8 mouse cellular contexts compared by ENCODE assay signal in genomic region chrX:8096787-8097242, GRCm38 (mm10). TPM values are rescaled to one million over a fixed set of nuclear protein-coding genes. Genes with fewer than 3 reads are reported as not detected.
DNase-seq lines count a peak whose midpoint lies in the region; ATAC-seq and TF ChIP-seq lines count a peak whose summit lies in the region.

No protein-coding gene starts in this region.

- peak; percentile 97 for ATAC-seq in frontal cortex, adult (ENCODE audit: low TSS enrichment)
- ATAC-seq in lung, postnatal 0 days: peak; percentile 98

- no peaks in the 10 kb centered on the region; the same call in 1 of the 2 replicates for H3K9me3 ChIP-seq in hindbrain, embryonic 10.5 days
- no peaks in the 10 kb centered on the region for H3K9me3 ChIP-seq in lung, postnatal 0 days (ENCODE audit: low read length)

- H3K9ac ChIP-seq in lung, postnatal 0 days (replicated peaks; ENCODE audit: low read depth): no peak overlapping the region

- H3K4me1 ChIP-seq in hindbrain, embryonic 10.5 days (replicated peaks): peaks cover 8% of the 10 kb centered on the region
- no peaks in the 10 kb centered on the region for H3K4me1 ChIP-seq in lung, postnatal 0 days (ENCODE audit: insufficient read depth, low read depth, low read length)

- no peaks in the 10 kb centered on the region for H3K36me3 ChIP-seq in hindbrain, embryonic 10.5 days
- no peaks in the 10 kb centered on the region for H3K36me3 ChIP-seq in lung, postnatal 0 days (ENCODE audit: insufficient read depth, low read length)

- 0 out of 2 replicates have a peak, but pooled peaks have one; percentile 11 for TF ChIP-seq EP300 in lung, postnatal 0 days (IDR thresholded peaks at IDR 0.05)

- TF ChIP-seq CTCF in lung, postnatal 0 days (IDR thresholded peaks at IDR 0.05): no peak

- 20% methylated on average over 19 of the region's 19 CpGs for WGBS in hindbrain, embryonic 10.5 days
- WGBS in lung, postnatal 0 days: 12% methylated on average over 15 of the region's 19 CpGs

- H3K27ac ChIP-seq in hindbrain, embryonic 10.5 days: peak overlapping the region; percentile 83
- 0 out of 2 replicates have a peak overlapping the region, but pooled peaks have one; percentile 39 for H3K27ac ChIP-seq in lung, postnatal 0 days (ENCODE audit: low read length)

- H3K4me2 ChIP-seq in lung, postnatal 0 days (replicated peaks; ENCODE audit: low read depth, low read length): no peak overlapping the region; the same call in 1 of the 2 replicates

- DNase-seq in MN1 (ENCODE audit: low spot score): peak; percentile 98
- DNase-seq in cerebellum, adult 9-10 months: peak; percentile 97
- peak; percentile 93 for DNase-seq in hindbrain, embryonic 10.5 days (ENCODE audit: low spot score)
- peak; percentile 98 for DNase-seq in layer of hippocampus, adult 9-11 months
- peak; percentile 98 for DNase-seq in lung, postnatal 0 days (ENCODE audit: low spot score)
- DNase-seq in ovary, postnatal 14 days (ENCODE audit: low spot score): peak; percentile 89
- peak; percentile 95 for DNase-seq in thymus, postnatal 14 days

- peak overlapping the region; percentile 46 for H3K4me3 ChIP-seq in hindbrain, embryonic 10.5 days
- no peak overlapping the region for H3K4me3 ChIP-seq in lung, postnatal 0 days (ENCODE audit: low read depth, low read length)

- no peaks in the 10 kb centered on the region for H3K27me3 ChIP-seq in hindbrain, embryonic 10.5 days (ENCODE audit: insufficient read depth, poor library complexity, severe bottlenecking)
- H3K27me3 ChIP-seq in lung, postnatal 0 days (replicated peaks; ENCODE audit: insufficient read depth, low read length): no peaks in the 10 kb centered on the region

RNA-seq across cellular contexts. Expression of gene Was, which starts 6.5 kb away (rescaled TPM):
- 0.15 and 0.24 TPM in 2 replicates for polyA plus RNA-seq in hindbrain, embryonic 10.5 days (2016; fragmentation: Nextera tagmentation; extraction: Ambion mirVana)
- polyA plus RNA-seq in lung, postnatal 0 days (2015; fragmentation: Nextera tagmentation; extraction: Ambion mirVana): 0.90 and 1.2 TPM in 2 replicates

RNA-seq across cellular contexts. Expression of gene Suv39h1, which starts 22.3 kb away (rescaled TPM):
- polyA plus RNA-seq in hindbrain, embryonic 10.5 days (2016; fragmentation: Nextera tagmentation; extraction: Ambion mirVana): 74.9 and 90.9 TPM in 2 replicates
- 13.2 and 13.6 TPM in 2 replicates for polyA plus RNA-seq in lung, postnatal 0 days (2015; fragmentation: Nextera tagmentation; extraction: Ambion mirVana)

RNA-seq across cellular contexts. Expression of gene Wdr13, which starts 35.9 kb away (rescaled TPM):
- polyA plus RNA-seq in hindbrain, embryonic 10.5 days (2016; fragmentation: Nextera tagmentation; extraction: Ambion mirVana): 25.8 and 26.7 TPM in 2 replicates
- 18.4 and 18.9 TPM in 2 replicates for polyA plus RNA-seq in lung, postnatal 0 days (2015; fragmentation: Nextera tagmentation; extraction: Ambion mirVana)

RNA-seq across cellular contexts. Expression of gene Rbm3, which starts 48.9 kb away (rescaled TPM):
- polyA plus RNA-seq in hindbrain, embryonic 10.5 days (2016; fragmentation: Nextera tagmentation; extraction: Ambion mirVana): 402 and 425 TPM in 2 replicates
- polyA plus RNA-seq in lung, postnatal 0 days (2015; fragmentation: Nextera tagmentation; extraction: Ambion mirVana): 373 and 463 TPM in 2 replicates
